Mouse (Mus musculus) intestine, embryonic 15.5 days (tissue): ENCODE results near the gene Cops7a. TPM values are rescaled to one million over a fixed set of nuclear protein-coding genes. Genes with fewer than 3 reads are reported as not detected.

Source experiments
- ATAC-seq: fragments of 200-750 bp; cut with Nextera tagmentation; 2 replicates; pipeline ENCODE4 v1.8.0; 2017; ENCODE audit warnings: moderate TSS enrichment, moderate library complexity
- H3K27ac ChIP-seq: fragments of 300-500 bp; sonication (generic); 2 replicates; pipeline ENCODE4 v1.5.1; 2015; ENCODE audit warnings: mild to moderate bottlenecking, inconsistent platforms
- H3K27me3 ChIP-seq: fragments of 300-500 bp; sonication (generic); replicated peaks from 2 replicates; pipeline ENCODE4 v1.6.1; 2015; ENCODE audit warnings: inconsistent platforms
- H3K36me3 ChIP-seq: fragments of 300-500 bp; sonication (generic); 2 replicates; pipeline ENCODE4 v1.6.1; 2015; ENCODE audit warnings: inconsistent platforms
- H3K4me1 ChIP-seq: fragments of 300-500 bp; sonication (generic); replicated peaks from 2 replicates; pipeline ENCODE4 v1.6.1; 2015; ENCODE audit warnings: inconsistent platforms
- H3K4me2 ChIP-seq: fragments of 300-500 bp; sonication (generic); replicated peaks from 2 replicates; pipeline ENCODE4 v1.6.1; 2015; ENCODE audit warnings: mild to moderate bottlenecking, inconsistent platforms
- H3K4me3 ChIP-seq: fragments of 300-500 bp; sonication (generic); replicated peaks from 2 replicates; pipeline ENCODE4 v1.5.1; 2015; ENCODE audit warnings: inconsistent platforms
- H3K9ac ChIP-seq: fragments of 300-500 bp; sonication (generic); 2 replicates; pipeline ENCODE4 v1.6.1; 2015; ENCODE audit warnings: inconsistent platforms
- H3K9me3 ChIP-seq: fragments of 300-500 bp; sonication (generic); 2 replicates; pipeline ENCODE4 v1.6.1; 2016; ENCODE audit warnings: inconsistent platforms
- WGBS: fragments of 180-500 bp; shearing (Covaris S2); methylation state at CpG from one replicate; pipeline ENCODE4 v1.1.7; 2015; 5-methylcytosine and 5-hydroxymethylcytosine counted together
- polyA plus RNA-seq: library from polyadenylated mRNA; unstranded; fragments of >200 nt; fragmentation: Nextera tagmentation; extraction: Ambion mirVana; gene quantifications from 2 replicates; pipeline ENCODE4 v1.2.1, GENCODE M21; 2015

Cops7a gene
- polyA plus RNA-seq, 1 experiment from 2014 or later, result 159 TPM

DNA sequence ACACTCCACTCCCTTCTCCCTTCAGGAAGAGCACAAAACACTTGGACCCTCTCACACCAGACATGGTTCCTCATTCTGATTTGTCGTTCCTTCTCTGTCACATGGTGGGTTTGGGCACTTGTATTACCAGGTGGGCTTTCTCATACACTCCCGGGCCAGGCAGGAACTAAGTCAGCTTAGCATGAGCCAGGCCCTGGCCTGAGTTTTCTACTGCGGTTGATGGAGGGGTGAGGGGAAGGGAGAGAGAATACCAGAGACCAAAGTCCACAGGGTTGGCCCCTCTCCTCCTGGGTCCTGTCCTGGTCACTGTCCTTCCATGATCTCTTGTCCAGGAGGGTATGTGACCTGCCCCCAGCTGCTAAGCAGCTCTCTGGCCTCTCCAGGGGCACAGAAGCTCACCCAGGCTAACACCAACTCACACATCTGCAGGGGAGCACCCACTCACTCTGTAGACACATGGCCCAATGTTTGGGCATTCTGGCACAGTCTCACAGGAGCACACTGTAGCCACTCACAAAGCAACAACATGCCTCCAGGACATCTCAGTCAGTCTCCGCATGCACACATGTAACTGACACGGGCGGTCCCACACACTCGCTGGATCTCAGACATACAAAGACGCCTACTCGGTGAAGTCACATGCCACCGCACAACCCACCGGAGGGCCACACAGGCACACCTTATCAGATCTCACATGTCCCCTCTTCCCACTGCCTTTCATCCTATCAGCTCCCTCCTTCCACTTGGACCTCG, 49.2 kb downstream of the Cops7a start:
- H3K4me1 ChIP-seq, result peaks cover 55% of the 10 kb centered on the region
- no peaks in the 10 kb centered on the region for H3K27me3 ChIP-seq
- WGBS, result 4% methylated on average over 12 of the region's 12 CpGs

DNA sequence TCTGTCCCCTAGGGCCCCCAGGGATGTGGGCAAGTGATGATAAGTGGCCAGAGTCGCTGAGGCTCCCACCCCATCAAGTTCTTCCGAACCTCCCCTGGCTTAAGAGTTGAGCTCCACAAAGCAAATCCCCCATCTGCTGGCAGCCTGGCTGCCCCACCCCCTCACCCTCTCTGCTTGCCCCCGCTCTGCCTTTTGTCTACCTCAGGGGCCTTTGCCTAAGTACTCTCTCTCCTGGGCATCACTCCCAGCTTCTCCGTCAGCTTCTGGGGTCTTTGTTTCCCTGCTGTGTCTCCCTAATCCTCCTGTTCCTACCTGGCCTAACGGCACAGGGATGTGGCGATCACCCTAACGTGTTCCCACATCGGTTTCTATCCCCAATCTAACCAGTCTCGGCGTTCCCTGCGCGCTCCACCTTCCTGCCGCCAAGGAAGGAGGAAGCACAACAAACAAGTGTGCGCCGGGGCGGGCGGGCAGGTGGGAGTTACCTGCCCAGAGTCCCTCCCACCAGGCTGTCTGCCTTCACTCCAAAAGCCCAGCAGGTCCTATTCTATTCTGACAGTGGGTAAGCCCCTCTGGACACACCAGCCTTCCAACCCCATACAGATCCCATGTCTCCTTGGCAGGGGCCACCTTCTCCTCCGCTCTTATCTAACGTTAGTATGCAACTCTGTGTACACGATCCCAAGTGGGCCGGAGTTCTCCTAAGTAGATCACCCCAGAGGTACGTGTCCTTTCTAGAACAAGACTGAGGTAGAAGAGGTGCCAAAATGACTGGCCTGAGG, 50.0 kb downstream of the Cops7a start:
- Histone ChIP-seq H3K9ac (peak overlapping the region; percentile 99), H3K4me1 (peaks cover 50% of the 10 kb centered on the region), H3K4me3 (peak overlapping the region; percentile 97), H3K27ac (peak overlapping the region; percentile 44; the same call in 1 of the 2 replicates), H3K9me3 (no peaks in the 10 kb centered on the region), H3K27me3 (no peaks in the 10 kb centered on the region), H3K36me3 (peaks cover 13% of the 10 kb centered on the region), H3K4me2 (peak overlapping the region; percentile 89)
- ATAC-seq, result no peak
- WGBS, result 12% methylated on average over 21 of the region's 22 CpGs

More for the DNA sequence above, 49.2 kb downstream of the Cops7a start:
- Histone ChIP-seq H3K36me3 (peaks cover 13% of the 10 kb centered on the region), H3K4me2 (peak overlapping the region; percentile 89), H3K9me3 (no peaks in the 10 kb centered on the region), H3K27ac (peak overlapping the region; percentile 99), H3K4me3 (peak overlapping the region; percentile 97), H3K9ac (peak overlapping the region; percentile 99)
- ATAC-seq, result no peak

DNA sequence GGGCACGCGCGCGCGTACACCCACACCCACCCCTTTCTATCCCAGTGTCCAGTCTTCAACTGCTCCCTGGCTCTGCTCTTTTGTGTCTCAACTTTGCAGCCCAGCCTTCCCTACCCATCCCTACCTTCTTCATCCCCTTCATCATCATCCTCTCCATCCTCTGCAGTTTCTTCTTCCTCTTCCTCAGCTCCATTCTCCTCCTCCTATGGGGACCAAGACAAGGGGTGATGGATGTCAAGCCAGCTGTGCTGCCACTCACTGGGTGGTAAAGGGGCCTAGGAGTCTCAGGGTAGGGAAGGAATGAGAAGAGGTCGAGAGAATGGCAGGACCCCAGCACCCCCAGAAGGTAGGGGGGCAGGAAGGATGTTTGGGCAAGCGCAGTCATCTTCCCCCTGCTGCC, 50.8 kb downstream of the Cops7a start:
- H3K27ac ChIP-seq, result no peak overlapping the region
- H3K9me3 ChIP-seq, result no peaks in the 10 kb centered on the region
- no peak for ATAC-seq
- 91% methylated on average over 7 of the region's 7 CpGs for WGBS
- no peak overlapping the region; the same call in 1 of the 2 replicates for H3K4me2 ChIP-seq
- H3K4me1 ChIP-seq, result peaks cover 52% of the 10 kb centered on the region
- 0 out of 2 replicates have a peak, but pooled peaks cover 6% of the 10 kb centered on the region for H3K27me3 ChIP-seq
- H3K36me3 ChIP-seq, result peaks cover 13% of the 10 kb centered on the region
- no peak overlapping the region for H3K4me3 ChIP-seq
- H3K9ac ChIP-seq, result no peak overlapping the region

DNA sequence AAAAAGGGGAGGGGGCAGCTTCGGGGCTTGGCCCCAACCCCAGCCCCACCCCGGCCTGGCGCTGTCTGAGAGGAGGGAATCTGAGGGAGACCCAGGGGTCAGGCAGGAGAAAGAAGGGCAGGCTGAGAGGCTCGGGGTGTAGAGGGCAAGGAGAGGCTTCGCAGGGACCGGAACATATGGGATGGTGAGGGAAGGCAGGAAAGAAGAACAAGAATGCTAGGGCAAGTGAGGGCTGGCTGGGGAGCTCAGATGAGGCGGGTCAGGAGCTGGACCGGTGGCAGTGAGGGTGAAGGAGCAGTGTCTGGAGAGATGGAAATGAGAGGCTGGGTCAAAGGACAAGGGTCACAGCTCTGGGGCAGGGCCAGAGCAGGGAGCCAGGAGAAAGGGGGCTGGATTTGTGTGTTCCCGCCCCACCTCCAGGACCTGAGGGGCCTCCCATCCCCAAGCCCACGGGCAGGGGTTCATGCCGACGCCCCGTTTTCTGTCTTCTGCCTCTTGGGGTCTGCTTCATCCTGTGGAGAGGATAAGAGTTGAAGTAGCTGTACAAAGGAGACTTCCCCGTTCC, 51.5 kb downstream of the Cops7a start:
- Histone ChIP-seq H3K27ac (peak overlapping the region; percentile 9; the same call in 1 of the 2 replicates), H3K9ac (no peak overlapping the region), H3K27me3 (0 out of 2 replicates have a peak, but pooled peaks cover 6% of the 10 kb centered on the region), H3K4me2 (no peak overlapping the region), H3K36me3 (peaks cover 13% of the 10 kb centered on the region), H3K9me3 (no peaks in the 10 kb centered on the region), H3K4me3 (no peak overlapping the region), H3K4me1 (peaks cover 47% of the 10 kb centered on the region)
- 73% methylated on average over 14 of the region's 14 CpGs for WGBS
- ATAC-seq, result no peak

DNA sequence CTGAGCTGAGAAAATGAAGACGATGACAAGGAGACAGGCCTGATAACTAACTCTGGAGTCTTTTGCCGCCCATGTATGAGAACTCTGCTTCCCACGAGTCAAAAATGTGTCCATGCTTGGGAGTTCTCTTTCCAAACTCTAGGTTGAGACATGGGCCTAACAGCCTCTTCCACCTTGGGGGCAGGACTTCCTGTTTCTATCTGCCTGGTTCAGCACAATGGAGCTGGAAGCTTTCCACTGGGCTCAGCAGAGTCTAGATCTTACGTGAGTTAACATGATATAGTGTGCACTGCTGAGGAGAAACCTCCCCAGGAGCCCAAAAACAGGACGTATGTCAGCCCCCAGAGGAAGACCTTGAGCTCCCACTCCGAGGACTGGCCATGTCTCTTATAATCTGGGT, 52.1 kb downstream of the Cops7a start:
- Histone ChIP-seq H3K4me3 (no peak overlapping the region), H3K4me2 (no peak overlapping the region), H3K27ac (0 out of 2 replicates have a peak overlapping the region, but pooled peaks have one; percentile 9), H3K9me3 (no peaks in the 10 kb centered on the region), H3K36me3 (peaks cover 13% of the 10 kb centered on the region), H3K27me3 (0 out of 2 replicates have a peak, but pooled peaks cover 6% of the 10 kb centered on the region), H3K9ac (no peak overlapping the region), H3K4me1 (peaks cover 41% of the 10 kb centered on the region)
- WGBS, result 65% methylated on average over 6 of the region's 6 CpGs
- ATAC-seq, result no peak

DNA sequence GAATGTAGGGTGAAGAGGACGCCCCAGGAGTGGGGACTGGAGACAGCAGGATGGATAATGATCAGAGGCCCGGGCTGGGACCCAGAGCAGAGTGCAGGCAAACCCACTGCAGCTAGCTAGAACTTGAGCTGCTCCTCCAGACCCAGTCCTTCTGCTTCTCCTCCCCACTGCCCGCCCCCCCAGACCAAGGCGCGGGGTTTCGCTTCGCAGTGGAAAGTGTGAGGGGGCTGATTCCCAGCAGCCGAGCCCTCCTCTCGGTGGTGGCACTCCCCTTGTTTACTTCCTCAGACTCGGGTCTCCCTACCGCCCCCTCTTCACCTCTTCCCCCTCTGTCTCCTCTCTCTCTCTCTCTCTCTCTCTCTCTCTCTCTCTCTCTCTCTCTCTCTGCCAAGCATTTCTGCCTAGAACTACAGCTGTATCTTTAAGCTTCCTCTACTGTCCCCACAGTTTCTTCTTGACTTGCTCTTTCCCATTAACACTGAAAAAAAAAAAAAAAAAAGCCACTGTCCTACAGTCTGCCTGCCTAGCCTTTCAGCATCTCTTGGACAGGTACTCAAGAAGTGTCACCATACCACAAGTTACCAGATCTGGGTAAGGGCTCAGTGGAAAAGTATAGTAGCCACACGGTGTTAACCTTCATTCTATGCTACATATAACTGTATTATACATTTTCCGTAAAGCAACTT, 53.7 kb downstream of the Cops7a start, which contains the start of gene Lag3:
TSS of gene Lag3 (minus strand) at position 173 of the 686 bp plus-strand sequence.
- no peak within 1 kb of the TSS for H3K9ac ChIP-seq
- peak within 1 kb of the TSS; percentile 34 for H3K4me2 ChIP-seq
- 26% methylated on average over 13 of the region's 13 CpGs for WGBS
- H3K9me3 ChIP-seq, result no peaks in the 10 kb centered on the region
- peaks cover 38% of the 10 kb centered on the region for H3K4me1 ChIP-seq
- H3K36me3 ChIP-seq, result peaks cover 13% of the 10 kb centered on the region
- no peak within 1 kb of the TSS for H3K27ac ChIP-seq
- no peak within 1 kb of the TSS for H3K4me3 ChIP-seq
- no peak for ATAC-seq
- H3K27me3 ChIP-seq, result 0 out of 2 replicates have a peak, but pooled peaks cover 6% of the 10 kb centered on the region

DNA sequence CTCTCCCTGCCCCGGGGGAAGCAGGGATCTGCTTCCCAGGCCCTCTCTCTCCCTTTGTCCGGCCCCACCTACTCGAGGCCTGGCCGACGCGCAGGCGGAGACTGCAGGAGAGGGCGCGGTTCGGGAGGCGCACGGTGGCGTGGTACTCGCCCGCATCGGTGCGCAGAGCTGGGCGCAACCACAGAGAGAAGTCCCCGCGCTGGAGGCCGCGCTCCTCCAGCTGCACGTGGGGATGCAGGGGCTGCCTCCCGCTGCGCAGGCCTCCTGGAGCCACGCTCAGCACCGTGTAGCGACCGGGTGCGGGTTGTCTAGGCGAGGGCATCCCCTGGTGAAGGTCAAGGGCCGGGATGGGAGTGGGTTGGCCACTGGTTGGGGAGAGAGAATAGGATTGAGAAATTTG, 55.3 kb downstream of the Cops7a start:
- WGBS, result 4% methylated on average over 32 of the region's 32 CpGs
- Histone ChIP-seq H3K27me3 (0 out of 2 replicates have a peak, but pooled peaks cover 6% of the 10 kb centered on the region), H3K9me3 (no peaks in the 10 kb centered on the region), H3K9ac (peak overlapping the region; percentile 28; the same call in 1 of the 2 replicates), H3K4me3 (peak overlapping the region; percentile 20; the same call in 1 of the 2 replicates), H3K27ac (no peak overlapping the region), H3K36me3 (peaks cover 13% of the 10 kb centered on the region), H3K4me1 (peaks cover 30% of the 10 kb centered on the region), H3K4me2 (peak overlapping the region; percentile 58)
- peak; percentile 57 for ATAC-seq

Other genes with a start within 250 kb of the Cops7a start
- gene Ptpn6, start 226.8 kb downstream of the Cops7a start, polyA plus RNA-seq, result 16.7 and 17.7 TPM in 2 replicates
- 337 and 341 TPM in 2 replicates for gene Grcc10, start 224.2 kb downstream of the Cops7a start, polyA plus RNA-seq
- not detected in 2 replicates for gene Gm45234, start 209.5 kb downstream of the Cops7a start, polyA plus RNA-seq
- gene Atn1, start 209.0 kb downstream of the Cops7a start, polyA plus RNA-seq, result 10.5 and 11.9 TPM in 2 replicates
- gene Eno2, start 195.9 kb downstream of the Cops7a start, polyA plus RNA-seq, result 6.0 and 6.8 TPM in 2 replicates
- 0.11 and 0.13 TPM in 2 replicates for gene Lrrc23, start 185.8 kb downstream of the Cops7a start, polyA plus RNA-seq
- gene Spsb2, start 156.9 kb downstream of the Cops7a start, polyA plus RNA-seq, result 16.1 and 16.3 TPM in 2 replicates
- gene Tpi1, start 151.2 kb downstream of the Cops7a start, polyA plus RNA-seq, result 1,094 and 1,127 TPM in 2 replicates
- 116 and 118 TPM in 2 replicates for gene Usp5, start 136.1 kb downstream of the Cops7a start, polyA plus RNA-seq
- 166 and 177 TPM in 2 replicates for gene Cdca3, start 136.0 kb downstream of the Cops7a start, polyA plus RNA-seq
- 1.2 and 1.3 TPM in 2 replicates for gene Gnb3, start 125.3 kb downstream of the Cops7a start, polyA plus RNA-seq
- 17.9 and 20.1 TPM in 2 replicates for gene P3h3, start 107.8 kb downstream of the Cops7a start, polyA plus RNA-seq
- 0.99 and 1.1 TPM in 2 replicates for gene Gpr162, start 101.6 kb downstream of the Cops7a start, polyA plus RNA-seq
- 0.40 and 0.48 TPM in 2 replicates for gene Cd4, start 77.3 kb downstream of the Cops7a start, polyA plus RNA-seq
- gene Lag3, start 53.8 kb downstream of the Cops7a start, polyA plus RNA-seq, result 2.2 and 2.9 TPM in 2 replicates
- 241 and 282 TPM in 2 replicates for gene Ptms, start 45.4 kb downstream of the Cops7a start, polyA plus RNA-seq
- gene Mlf2, start 34.2 kb downstream of the Cops7a start, polyA plus RNA-seq, result 336 and 340 TPM in 2 replicates
- gene Pianp, start 31.2 kb upstream of the Cops7a start, polyA plus RNA-seq, result 1.8 and 2.1 TPM in 2 replicates
- 13.4 and 14.3 TPM in 2 replicates for gene Zfp384, start 43.6 kb upstream of the Cops7a start, polyA plus RNA-seq
- 96.2 and 103 TPM in 2 replicates for gene Ing4, start 74.2 kb upstream of the Cops7a start, polyA plus RNA-seq
- gene Acrbp, start 84.2 kb upstream of the Cops7a start, polyA plus RNA-seq, result 8.5 and 9.3 TPM in 2 replicates
- 5.8 and 6.1 TPM in 2 replicates for gene Lpar5, start 102.4 kb upstream of the Cops7a start, polyA plus RNA-seq
- gene Chd4, start 130.4 kb upstream of the Cops7a start, polyA plus RNA-seq, result 62.3 and 62.6 TPM in 2 replicates
- 68.1 and 70.3 TPM in 2 replicates for gene Nop2, start 166.4 kb upstream of the Cops7a start, polyA plus RNA-seq
- 6.9 and 7.2 TPM in 2 replicates for gene Iffo1, start 179.7 kb upstream of the Cops7a start, polyA plus RNA-seq
- 2,230 and 2,316 TPM in 2 replicates for gene Gapdh, start 200.9 kb upstream of the Cops7a start, polyA plus RNA-seq
- 83.3 and 96.9 TPM in 2 replicates for gene Ncapd2, start 226.2 kb upstream of the Cops7a start, polyA plus RNA-seq
- 267 and 273 TPM in 2 replicates for gene Mrpl51, start 226.3 kb upstream of the Cops7a start, polyA plus RNA-seq